Mouse (Mus musculus): ENCODE measurements around the gene Arhgap31.
"Not testable (repeated sequence)": the region's sequence is repeated elsewhere in the genome, so short reads cannot be mapped to it uniquely, and the experiment has no call there.

Gene Arhgap31

GRCm38 (mm10) chr16:38728576-38729132 is 15.6 kb upstream of the Arhgap31 start:
- no peak for DNase-seq (ENCODE audit: low read depth, low spot score)

GRCm38 (mm10) chr16:38724974-38725373 is 11.9 kb upstream of the Arhgap31 start:
- DNase-seq (ENCODE audit: low read depth, low spot score), result no peak

DNA sequence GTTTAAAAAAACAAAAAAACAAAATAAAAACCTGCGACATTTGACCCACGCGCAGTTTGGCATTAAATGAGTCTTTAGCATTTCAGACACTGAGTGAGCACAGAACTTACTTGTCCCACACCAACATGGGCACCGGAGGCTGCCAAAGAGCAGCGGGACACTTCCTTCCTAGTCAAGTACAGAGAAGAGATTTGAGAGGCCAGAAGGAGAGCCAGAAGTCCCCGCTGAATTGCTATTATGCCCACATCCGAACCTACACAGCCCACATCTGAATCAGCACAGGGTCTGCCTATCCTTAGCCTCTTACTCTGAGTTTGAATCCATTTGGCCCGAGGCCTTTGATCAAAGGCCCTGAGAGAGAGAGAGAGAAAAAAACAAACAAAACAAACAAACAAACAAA is 11.2 kb upstream of the Arhgap31 start:
- no peak for DNase-seq (ENCODE audit: low read depth, low spot score)

DNA sequence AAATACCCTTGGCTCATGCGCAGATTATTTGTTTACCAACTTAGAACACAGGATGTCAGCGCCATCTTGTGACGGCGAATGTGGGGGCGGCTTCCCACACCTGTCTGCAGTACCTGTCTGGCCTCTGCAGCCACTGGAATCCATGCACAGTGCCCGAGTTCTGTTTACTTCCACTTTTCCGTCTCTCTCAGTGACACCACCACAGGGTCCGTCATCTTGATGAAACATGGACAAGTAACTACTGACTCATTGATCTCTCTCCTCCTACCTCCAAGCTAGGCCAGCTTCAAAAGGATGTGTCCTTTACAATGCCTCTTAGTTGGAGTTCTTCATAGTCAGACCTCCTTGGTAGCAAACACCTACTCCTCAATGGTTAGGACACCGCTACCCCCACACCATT is 8.3 kb upstream of the Arhgap31 start:
- DNase-seq (ENCODE audit: low read depth, low spot score), result no peak

GRCm38 (mm10) chr16:38714259-38714526 is 1.1 kb upstream of the Arhgap31 start:
- DNase-seq (ENCODE audit: low read depth, low spot score), result not testable (repeated sequence)

- DNase-seq (ENCODE audit: low read depth, low spot score), result no peak
These were observed 557 bp upstream of the Arhgap31 start for GRCm38 (mm10) chr16:38713404-38714258.

DNA sequence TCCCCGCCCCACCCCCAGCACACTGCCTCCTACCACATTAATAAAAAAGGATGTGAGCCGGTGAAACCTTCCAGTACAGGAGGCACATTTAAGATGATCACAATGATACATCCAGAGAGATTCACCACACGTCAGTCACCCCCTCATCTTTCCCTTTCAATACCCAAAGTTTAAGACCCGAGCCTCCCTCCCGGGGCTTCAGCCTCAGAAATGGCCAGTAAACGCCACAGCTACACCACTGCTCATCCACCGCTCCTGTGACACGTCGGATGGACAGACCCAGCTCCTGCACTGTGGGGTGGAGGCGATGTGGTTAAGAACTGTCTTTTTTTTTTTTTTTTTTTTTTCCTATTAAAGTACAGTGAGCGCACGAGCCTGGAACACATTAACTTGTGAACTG is 969 bp downstream of the Arhgap31 start:
- DNase-seq (ENCODE audit: low read depth, low spot score), result no peak

DNA sequence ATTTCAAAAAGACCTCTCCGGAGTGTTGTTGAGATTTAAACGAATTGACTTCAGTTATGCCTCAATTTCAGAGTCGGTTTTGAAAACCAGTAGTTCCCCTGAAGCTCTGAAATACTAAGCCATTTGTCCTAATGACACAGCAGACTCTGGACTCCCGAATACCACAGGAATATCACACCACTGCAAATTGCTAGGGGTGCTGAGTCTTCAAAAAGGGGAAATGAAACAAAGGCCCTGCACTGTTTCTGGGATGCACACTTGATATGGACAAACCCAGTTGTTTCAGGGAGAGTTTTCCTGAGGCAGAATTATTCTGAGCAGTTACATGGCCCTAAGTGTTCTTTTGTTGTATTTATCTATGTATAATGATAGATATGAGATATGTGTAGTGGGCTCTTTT is 1.8 kb downstream of the Arhgap31 start:
- DNase-seq (ENCODE audit: low read depth, low spot score), result no peak

- DNase-seq (ENCODE audit: low read depth, low spot score), result no peak
These were observed 4.0 kb downstream of the Arhgap31 start for GRCm38 (mm10) chr16:38708962-38709520.

GRCm38 (mm10) chr16:38706782-38707181 is 6.3 kb downstream of the Arhgap31 start:
- no peak for DNase-seq (ENCODE audit: low read depth, low spot score)

- no peak for DNase-seq (ENCODE audit: low read depth, low spot score)
These were observed 7.4 kb downstream of the Arhgap31 start for GRCm38 (mm10) chr16:38705531-38706281.

- no peak for DNase-seq (ENCODE audit: low read depth, low spot score)
These were observed 9.6 kb downstream of the Arhgap31 start for GRCm38 (mm10) chr16:38703501-38703900.

- no peak for DNase-seq (ENCODE audit: low read depth, low spot score)
These were observed 10.8 kb downstream of the Arhgap31 start for GRCm38 (mm10) chr16:38702316-38702715.

DNA sequence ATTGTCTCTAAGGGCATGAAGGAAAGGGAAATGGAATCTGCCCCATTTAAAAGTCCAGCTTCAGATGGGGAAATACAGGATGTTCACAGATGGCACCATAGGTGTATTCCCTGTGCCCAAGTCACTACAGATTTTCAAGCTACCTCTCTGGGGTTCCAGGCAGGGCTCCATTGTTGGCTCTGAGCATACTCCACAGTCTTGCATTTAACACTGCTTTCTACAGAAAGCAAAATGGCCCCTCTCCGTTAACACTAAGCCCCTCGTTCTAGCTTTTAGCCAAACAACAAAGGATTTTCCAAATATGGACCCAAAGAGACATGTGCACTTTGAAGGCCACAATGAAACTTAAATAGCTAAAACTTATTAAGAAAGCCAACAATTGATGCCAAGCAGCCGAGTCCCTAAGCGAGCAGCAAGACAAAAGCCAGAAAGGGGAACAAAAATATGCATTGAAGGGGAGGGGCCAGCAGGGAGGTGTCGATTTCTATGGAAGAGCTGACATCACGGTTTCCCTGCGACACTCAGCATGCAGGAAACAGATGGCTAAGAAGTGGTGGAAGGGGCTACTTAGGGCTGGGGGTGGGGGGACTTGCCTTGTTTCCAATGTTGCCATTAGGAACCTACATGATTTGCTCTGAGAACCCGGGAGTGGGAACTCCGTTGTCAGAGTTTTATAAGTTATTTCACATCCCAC is 11.4 kb downstream of the Arhgap31 start:
- DNase-seq (ENCODE audit: low read depth, low spot score), result no peak

DNA sequence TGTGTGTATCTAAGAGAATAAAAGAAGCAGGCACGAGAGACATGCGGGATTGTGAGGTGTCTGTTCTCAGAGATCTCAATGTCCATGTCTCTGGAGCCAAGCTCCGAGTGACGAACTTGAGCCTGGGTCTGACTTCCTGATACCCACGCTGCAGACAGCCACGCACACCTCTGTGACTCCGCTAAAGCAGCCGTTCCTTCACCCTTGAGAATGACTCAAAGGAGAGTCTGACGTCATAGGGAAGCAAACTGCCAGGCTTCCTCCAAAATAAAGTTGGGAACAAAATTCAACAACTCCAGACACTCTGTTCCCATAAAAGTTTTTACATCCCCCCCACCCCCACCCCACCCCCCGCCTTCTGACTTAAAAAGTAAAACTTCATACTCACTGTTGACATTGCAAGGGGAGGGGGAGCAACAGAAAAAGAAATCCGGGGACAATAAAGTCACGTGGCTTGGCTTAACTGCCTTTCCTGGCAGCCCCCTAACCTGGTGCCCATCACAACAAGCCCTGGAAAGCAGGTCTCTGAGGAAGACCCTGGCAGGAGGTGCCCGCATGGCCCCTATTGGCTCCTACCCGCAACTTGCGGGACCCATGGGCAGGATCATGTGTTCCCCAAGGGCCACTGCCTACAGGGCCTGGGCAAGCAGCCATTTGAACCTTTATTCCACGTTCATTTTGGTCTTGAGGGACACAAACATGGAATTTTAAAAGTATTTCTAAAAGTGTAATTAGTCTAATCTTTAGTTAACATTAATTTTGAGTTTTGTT is 12.5 kb downstream of the Arhgap31 start:
- no peak for DNase-seq (ENCODE audit: low read depth, low spot score)

DNA sequence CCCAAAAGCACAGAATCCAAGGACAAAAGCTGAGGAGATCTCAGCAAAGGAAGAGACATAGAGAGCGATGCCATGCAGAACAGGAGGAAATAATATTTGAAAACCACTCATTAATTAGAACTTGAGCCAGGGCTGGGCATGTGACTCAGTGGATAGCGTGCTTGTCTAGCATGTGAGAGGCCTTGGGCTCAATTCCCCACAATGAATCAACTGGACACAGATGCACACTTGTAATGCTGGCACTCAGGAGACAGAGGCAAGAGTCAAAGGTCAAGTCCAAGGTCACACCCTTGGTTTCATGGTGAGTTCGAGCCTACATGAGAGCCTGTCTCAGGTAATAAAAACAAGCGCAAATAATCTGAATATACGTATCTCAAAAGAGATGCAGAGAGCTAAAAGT is 15.5 kb downstream of the Arhgap31 start:
- no peak for DNase-seq (ENCODE audit: low read depth, low spot score)

GRCm38 (mm10) chr16:38695557-38695956 is 17.5 kb downstream of the Arhgap31 start:
- no peak for DNase-seq (ENCODE audit: low read depth, low spot score)

DNA sequence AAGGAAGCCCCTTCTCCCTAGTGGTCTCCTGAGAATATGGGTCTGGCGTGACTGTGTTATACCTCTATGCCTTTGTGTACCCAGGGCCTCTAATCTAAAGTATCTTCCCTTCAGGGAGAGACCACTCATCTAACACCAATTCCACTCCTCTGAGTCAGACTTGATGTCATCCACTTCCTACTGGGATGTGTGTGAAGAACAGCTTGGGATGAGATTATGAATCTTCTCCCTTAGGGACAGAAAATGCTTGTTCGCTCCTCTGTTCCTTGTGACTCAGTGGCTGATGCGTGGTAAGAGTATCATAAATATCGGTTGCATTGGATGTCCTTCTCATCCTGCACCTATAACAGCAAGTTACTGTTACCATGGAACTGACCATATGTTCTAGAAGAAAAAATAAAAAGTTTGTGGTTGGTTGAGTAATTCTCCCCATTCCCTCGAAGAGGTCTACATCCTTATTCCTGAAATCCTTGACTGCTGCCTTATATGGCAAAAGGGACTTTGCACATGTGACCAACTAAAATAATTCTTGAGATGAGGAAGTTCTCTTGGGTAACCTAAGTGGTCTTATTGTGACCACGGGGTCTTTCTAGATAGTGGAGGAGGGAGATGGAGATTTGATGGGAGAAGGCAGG is 18.1 kb downstream of the Arhgap31 start:
- no peak for DNase-seq (ENCODE audit: low read depth, low spot score)

DNA sequence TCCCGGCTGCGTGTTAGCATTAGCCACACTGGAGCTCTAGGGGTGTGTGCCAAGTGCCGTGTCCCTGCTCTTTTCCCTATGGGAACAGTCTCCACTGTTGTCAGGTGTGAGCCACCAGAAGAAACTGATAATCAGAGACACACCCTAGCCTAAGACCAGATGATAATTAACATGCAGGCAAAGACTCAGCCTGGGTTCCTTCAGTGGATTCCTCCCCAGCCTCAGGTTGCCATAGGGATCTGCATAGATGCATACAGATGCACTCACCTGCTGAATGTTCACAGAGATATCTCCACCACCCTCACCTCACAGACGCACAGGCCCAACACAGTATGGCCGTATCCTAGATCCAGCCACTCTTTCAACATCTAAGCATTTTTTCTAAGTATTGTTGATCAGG is 22.6 kb downstream of the Arhgap31 start:
- no peak for DNase-seq (ENCODE audit: low read depth, low spot score)

DNA sequence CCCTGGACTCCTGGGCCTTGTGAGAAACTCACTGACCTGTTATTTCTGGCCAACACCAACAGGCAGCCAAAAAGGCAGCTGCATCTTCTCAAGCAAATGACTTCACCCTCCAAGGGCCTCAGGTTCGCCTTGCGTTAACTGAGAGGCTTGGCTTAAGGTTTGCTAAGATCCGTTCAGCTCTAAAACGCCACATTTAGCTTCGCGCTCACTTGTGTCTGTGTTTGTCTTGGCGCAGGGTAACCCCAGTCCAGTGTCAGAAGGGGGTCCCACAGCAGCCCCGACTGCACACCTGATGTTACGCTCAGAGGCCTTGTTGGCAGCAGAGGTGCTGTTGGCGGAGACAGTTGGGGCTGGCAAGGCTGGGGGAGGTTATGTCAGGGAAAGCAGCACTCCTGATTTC is 23.3 kb downstream of the Arhgap31 start:
- DNase-seq (ENCODE audit: low read depth, low spot score), result no peak
